Mouse (Mus musculus): ENCODE measurements at regions not wholly inside any gene's neighbourhood (a gene's known extent, or its start where the extent isn't known, plus 50 kb on each side); places are given as distances from the start of the nearest gene placed in this dataset.

- TF ChIP-seq POLR2A (IDR thresholded peaks at IDR 0.05; ENCODE audit: borderline replicate concordance, extremely low read depth, insufficient read depth, insufficient read length, poor library complexity, severe bottlenecking) (no peak), CTCF (IDR thresholded peaks at IDR 0.05; ENCODE audit: borderline replicate concordance, extremely low read depth, insufficient read depth, insufficient read length) (no peak)
Observed at GRCm38 (mm10) chr6:127321031-127321430, 125.6 kb upstream of the Parp11 start.
